Mouse (Mus musculus) testis, adult 2 months (tissue): ENCODE data around the gene Rab8b.

ENCODE experiments used
- CTCF ChIP-seq: fragments of 200-500 bp; IDR thresholded peaks from 2 replicates; pipeline ENCODE4 v1.5.1; 2012; ENCODE audit warnings: low read depth, mild to moderate bottlenecking, inconsistent platforms, low read length, moderate library complexity; ENCODE audit not compliant: control insufficient read depth, insufficient read depth, insufficient replicate concordance
- POLR2A ChIP-seq: fragments of 200-500 bp; IDR thresholded peaks from 2 replicates; pipeline ENCODE4 v1.6.1; 2012; ENCODE audit warnings: low read depth, mild to moderate bottlenecking, inconsistent platforms, low read length, moderate library complexity; ENCODE audit not compliant: control insufficient read depth

DNA sequence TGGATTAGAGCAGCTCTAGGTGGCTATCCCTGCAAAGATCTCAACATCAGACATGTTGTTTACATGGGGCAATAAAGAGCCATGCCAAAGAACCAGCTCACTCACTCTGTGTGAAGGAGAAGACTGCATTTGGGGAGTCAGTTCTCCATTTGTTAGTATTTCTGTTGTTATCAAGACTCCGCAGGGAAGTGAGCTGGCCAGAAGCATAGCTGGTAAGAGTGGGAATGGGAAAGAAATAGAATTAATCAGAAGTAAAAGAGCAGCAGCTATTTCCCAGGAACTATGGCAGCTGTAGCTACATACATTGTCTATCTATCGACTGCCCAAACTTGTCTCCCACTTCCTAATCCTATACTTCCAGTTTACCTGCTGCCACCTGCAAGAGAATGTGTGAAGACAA lies 38.7 kb downstream of the Rab8b start:
- TF ChIP-seq CTCF (no peak), POLR2A (no peak)
